Mouse (Mus musculus): ENCODE results near the gene Eya3.

The Eya3 gene

DNA sequence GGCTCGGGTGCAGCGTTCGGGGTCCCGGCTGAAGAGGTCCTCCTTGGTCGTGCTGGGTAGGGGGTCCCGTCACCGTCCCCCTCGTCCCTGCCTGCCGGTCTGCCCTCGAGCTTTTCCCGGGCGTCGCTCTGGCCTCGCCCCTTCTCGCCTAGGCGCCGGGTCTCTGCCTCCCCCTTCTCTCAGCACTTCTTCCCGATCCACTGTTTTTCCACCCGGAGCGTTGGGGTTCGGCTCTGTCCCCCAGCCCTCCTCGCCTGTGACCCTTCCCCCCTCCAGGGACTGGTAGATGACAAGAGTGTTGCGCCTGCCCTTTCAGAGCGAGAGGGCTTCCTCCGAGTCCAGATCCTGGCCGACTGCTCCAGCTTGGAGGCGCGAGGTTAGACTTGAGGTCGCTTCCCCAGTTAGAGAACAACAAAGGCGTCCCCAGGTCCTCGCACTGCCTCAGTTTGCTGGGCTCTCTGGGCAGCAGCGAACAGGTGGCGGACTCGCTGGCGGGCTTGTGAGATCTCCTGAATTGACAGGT lies 465 bp downstream of the Eya3 start:
- in situ Hi-C loops (cut with MboI, MseI): no loop called here

- in situ Hi-C loops (cut with MboI, MseI): no loop called here
These were observed 8.7 kb downstream of the Eya3 start for GRCm38 (mm10) chr4:132647439-132647838.

- in situ Hi-C loops (cut with MboI, MseI): no loop called here
These were observed 10.6 kb downstream of the Eya3 start for GRCm38 (mm10) chr4:132649271-132649999.

- in situ Hi-C loops (cut with MboI, MseI): no loop called here
These were observed 14.1 kb downstream of the Eya3 start for GRCm38 (mm10) chr4:132652842-132653241.

DNA sequence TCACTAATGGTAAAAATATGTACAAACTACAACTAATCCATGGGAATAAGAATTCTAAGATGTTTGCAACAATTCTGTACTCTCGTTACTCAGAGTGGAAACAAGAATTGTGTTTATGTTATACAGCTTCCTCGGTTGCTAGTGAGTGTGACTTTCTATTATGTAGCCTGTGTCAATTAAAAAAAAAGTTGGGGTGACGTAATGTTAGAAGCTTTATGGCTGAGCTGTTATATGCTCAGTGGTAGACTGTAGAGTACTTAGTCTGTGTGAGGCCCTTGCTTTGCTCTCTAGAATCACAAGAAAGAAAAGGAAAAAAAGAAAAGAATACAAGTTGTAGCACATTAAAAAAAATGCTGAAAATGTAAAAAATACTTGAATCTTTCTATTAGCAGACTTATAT lies 15.0 kb downstream of the Eya3 start:
- in situ Hi-C loops (cut with MboI, MseI): no loop called here

DNA sequence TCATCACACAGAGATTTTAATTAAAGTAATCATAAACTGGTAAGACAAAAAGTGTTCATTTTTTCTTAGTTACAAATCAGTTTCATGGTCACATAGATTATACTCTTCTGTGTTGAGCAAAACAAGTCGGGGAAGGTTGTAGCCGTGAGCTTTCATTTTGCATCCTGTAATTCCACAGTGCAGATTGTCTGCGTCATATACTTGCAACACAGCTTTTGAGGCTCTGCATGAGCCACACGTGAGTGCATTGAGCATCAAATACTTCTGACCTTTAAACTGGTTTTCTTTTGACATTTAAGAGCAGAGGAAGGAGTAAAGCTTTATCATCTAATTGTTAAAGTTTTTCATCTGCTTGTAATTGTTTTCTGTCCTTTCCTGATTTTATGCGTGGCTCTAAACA lies 16.5 kb downstream of the Eya3 start:
- in situ Hi-C loops (cut with MboI, MseI): no loop called here

- in situ Hi-C loops (cut with MboI, MseI): no loop called here
These were observed 20.3 kb downstream of the Eya3 start for GRCm38 (mm10) chr4:132659106-132659505.

DNA sequence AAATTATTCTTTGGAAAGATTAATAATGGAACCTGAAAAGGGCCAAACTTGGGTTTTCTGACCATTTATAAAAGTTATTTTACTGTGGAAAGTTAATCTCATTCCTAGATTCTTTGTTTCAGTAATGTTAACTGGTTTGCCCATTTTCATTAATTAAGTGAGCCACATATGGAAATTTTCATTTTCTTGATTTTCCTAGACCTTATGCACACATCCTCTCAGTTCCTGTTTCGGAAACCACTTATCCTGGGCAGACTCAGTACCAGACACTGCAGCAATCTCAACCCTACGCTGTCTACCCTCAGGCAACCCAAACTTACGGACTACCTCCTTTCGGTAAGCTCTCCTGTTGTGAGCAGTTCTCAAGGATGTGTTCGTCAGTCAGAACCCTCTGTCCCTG lies 33.9 kb downstream of the Eya3 start:
- in situ Hi-C loops (cut with MboI, MseI): loop anchor here (10.0 kb wide), 1 partner anchor 428 kb away; no protein-coding TSS in a partner anchor

DNA sequence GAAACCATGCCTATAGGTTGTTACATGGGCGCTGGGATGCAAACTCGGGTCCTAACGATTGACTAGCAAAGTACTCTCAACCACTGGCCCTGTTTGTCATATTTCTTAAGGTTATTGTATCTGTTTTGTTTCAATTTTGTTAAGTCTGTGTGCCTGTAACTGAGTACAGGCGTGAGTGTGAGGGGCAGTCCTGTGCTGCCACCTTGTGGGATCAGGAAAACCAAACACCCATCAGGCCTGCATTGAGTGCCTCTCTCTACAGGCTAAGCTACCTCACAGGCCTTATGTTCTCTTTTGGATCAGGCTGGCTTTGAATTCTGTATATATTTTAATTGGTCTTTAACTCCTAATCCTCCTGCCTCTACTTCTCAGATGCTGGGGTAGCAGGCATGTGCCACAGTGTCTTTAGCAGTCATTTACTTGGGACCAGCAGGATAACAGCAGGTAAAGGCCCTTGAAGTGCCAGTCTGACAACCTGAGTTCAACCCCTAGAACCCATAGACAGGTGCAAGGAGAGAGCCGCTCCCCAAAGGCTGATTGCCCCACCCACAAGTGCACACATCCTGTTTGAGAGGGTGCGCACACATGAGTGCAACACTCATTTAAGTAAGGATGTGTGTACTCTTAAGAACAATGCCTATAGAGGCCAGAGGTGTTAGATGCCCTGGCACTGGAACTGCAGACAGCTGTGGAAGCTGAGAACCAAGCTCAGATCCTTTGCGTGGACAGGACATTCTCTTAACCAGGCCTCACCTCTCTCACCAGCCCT lies 38.2 kb downstream of the Eya3 start:
- in situ Hi-C loops (cut with MboI, MseI): loop anchor here (10.0 kb wide), 1 partner anchor 432 kb away; no protein-coding TSS in a partner anchor

DNA sequence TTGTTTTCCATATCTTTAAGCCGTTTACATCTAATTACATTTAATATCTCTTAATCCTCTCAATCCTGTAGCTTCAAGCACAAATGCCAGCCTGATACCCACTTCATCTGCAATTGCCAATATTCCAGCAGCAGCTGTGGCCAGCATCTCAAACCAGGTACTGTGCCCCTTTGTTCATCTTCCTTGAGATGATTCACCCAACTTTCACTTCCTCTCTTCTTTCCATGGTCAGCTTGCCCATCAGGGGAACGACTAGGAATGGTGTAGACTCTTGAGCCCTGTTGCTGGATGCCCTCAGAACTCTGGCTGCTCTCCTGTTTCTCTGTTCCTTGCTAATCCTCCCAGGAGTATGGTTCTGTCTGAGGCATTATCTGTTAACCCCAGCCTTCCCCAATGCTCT lies 50.8 kb downstream of the Eya3 start:
- in situ Hi-C loops (cut with MboI, MseI): no loop called here

DNA sequence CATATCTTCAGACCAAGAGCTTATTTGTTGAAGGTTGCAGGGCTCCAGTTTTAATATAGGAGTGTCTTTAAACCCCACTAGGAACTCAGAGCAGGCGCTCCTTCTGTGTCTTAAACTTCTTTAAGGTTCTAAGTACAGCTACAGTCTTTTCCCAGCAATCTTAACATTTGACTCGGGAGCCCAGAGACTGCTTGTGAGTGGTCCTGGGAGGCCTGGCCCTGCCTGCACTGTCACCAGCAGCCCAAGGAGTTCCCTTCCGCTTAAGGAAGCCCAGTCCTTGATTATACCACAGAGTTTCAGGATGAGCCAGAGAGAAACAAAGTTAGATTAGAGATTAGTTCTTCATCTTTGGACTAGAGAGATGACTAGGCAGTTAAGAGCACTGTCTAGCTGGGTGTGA lies 54.6 kb downstream of the Eya3 start:
- in situ Hi-C loops (cut with MboI, MseI): no loop called here

- in situ Hi-C loops (cut with MboI, MseI): no loop called here
These were observed 63.3 kb downstream of the Eya3 start for GRCm38 (mm10) chr4:132702076-132702475.

DNA sequence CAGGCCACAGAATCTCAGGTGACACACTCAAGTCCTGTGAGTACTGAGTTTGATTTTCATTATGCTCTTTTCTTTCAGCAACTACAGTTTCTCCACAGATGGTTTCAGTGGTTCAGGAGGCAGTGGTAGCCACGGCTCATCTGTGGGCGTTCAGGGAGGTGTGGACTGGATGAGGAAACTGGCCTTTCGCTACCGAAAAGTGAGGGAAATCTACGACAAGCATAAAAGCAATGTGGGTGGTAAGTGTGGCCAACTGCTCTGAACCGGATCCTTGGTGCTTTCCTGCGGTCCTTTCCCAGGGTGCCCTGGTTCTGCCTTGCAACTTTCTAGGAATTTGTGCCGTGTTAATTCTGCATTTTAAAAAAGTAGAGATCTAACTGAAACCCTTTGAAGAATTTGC lies 68.1 kb downstream of the Eya3 start:
- in situ Hi-C loops (cut with MboI, MseI): no loop called here

GRCm38 (mm10) chr4:132713181-132713580 lies 74.4 kb downstream of the Eya3 start:
- in situ Hi-C loops (cut with MboI, MseI): no loop called here

- in situ Hi-C loops (cut with MboI, MseI): no loop called here
These were observed 79.5 kb downstream of the Eya3 start for GRCm38 (mm10) chr4:132718251-132718650.

DNA sequence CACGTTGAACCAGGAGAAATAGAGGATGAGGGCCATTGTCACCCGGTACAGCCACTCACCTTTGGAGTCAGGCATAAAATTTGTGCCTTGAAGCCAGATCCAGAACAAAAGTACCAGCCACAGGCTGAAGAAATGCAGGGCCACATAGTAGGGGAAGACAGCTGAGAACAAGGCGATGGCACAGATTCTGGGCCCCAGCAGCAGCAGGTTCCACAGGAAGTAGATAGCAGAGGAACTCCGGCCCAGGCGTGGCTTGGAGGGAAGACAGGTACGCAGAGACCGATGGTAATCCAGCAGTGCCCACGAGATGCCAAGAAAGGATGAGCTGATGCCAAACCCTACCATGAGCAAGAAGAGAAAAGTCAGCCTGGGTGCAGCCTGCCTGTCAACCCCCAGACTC lies 89.4 kb downstream of the Eya3 start:
- in situ Hi-C loops (cut with MboI, MseI): no loop called here

- in situ Hi-C loops (cut with MboI, MseI): no loop called here
These were observed 92.8 kb downstream of the Eya3 start for GRCm38 (mm10) chr4:132731616-132732015.

DNA sequence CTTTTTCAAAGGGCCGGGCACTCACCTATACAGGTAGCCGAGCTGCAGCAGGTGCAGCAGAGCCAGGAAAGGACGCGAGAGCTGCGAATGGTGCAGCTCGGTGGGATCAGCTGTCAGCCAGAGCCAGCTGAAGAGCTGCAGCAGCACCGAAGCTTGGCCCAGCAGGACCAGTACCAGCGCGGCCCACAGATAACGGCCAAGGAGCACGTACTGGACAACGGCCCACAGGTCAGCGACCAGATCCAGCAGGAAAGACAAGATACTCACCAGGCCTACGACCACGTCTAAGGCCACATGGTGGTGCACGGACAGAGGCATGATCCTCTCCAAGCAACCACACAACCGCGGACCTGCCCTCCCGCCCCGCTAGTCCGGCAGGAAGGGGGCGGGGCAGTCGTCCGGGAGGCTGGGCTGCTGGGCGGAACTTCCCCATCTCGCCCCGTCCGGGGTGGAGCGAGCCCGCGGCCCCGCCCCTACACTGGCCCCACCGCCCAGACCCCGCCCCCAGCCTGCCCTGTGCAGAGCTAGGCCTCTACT lies 93.4 kb downstream of the Eya3 start, which contains the start of gene Xkr8:
Gene Xkr8, minus strand, starts transcription at position 399 of the 537 bp plus-strand sequence.
- in situ Hi-C loops (cut with MboI, MseI): no loop called here

GRCm38 (mm10) chr4:132733071-132733770 lies 94.4 kb downstream of the Eya3 start:
- in situ Hi-C loops (cut with MboI, MseI): no loop called here

GRCm38 (mm10) chr4:132734766-132735165 lies 96.0 kb downstream of the Eya3 start:
- in situ Hi-C loops (cut with MboI, MseI): no loop called here

GRCm38 (mm10) chr4:132735389-132735788 lies 96.6 kb downstream of the Eya3 start:
- in situ Hi-C loops (cut with MboI, MseI): no loop called here

DNA sequence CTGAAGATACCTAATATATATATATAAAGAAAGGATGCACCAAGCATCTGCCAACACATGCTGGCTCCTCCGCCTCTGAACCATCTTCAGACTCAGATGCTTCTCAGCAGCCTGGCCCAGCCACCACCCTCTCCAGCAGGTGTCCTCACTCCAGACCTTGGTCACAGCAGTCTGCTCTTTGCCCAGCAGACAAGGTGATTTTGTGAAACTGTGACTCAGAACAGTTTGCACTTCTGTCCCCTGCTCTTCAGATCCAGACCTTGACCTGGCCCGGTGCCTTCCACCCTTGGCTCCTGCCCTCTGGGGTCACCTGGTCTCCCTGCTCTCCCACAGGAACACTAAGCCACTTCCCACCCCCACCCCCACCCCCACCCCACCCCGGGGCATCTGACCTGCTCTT lies 97.1 kb downstream of the Eya3 start:
- in situ Hi-C loops (cut with MboI, MseI): no loop called here
